Mouse (Mus musculus): ENCODE measurements at regions not wholly inside any gene's neighbourhood (a gene's known extent, or its start where the extent isn't known, plus 50 kb on each side); places are given as distances from the start of the nearest gene placed in this dataset.

GRCm38 (mm10) chr10:95031371-95031770 lies 86.7 kb upstream of the Plxnc1 start:
- TF ChIP-seq GATA1 (IDR thresholded peaks at IDR 0.05; ENCODE audit: borderline replicate concordance, low read length), result no peak
- TF ChIP-seq FLI1 (IDR thresholded peaks at IDR 0.05; ENCODE audit: low read length), result no peak

Measured in megakaryocyte, embryonic 14.5 days (primary cell).